Mouse (Mus musculus): Measurements from ENCODE around the gene Slc39a13.

Gene Slc39a13

GRCm38 (mm10) chr2:91090208-91090607 is 20.0 kb upstream of the Slc39a13 start:
- DNase-seq (ENCODE audit: low spot score in 2 of 2): no peak

- DNase-seq (ENCODE audit: low spot score in 2 of 2): no peak
These were observed 18.8 kb upstream of the Slc39a13 start for GRCm38 (mm10) chr2:91088987-91089386.

- DNase-seq (ENCODE audit: low spot score in 2 of 2): no peak
These were observed 17.2 kb upstream of the Slc39a13 start for GRCm38 (mm10) chr2:91087453-91087852.

GRCm38 (mm10) chr2:91086392-91087237 is 16.4 kb upstream of the Slc39a13 start:
- no peak for DNase-seq (ENCODE audit: low spot score in 2 of 2)

GRCm38 (mm10) chr2:91085494-91086391 is 15.5 kb upstream of the Slc39a13 start:
- DNase-seq (ENCODE audit: low spot score in 2 of 2): no peak

GRCm38 (mm10) chr2:91084179-91084820 is 14.1 kb upstream of the Slc39a13 start:
- DNase-seq (ENCODE audit: low spot score in 2 of 2): no peak

GRCm38 (mm10) chr2:91083366-91083940 is 13.2 kb upstream of the Slc39a13 start:
- DNase-seq (ENCODE audit: low spot score in 2 of 2): no peak

- DNase-seq (ENCODE audit: low spot score in 2 of 2): no peak
These were observed 12.6 kb upstream of the Slc39a13 start for GRCm38 (mm10) chr2:91082844-91083243.

GRCm38 (mm10) chr2:91081775-91082695 is 11.8 kb upstream of the Slc39a13 start, which contains the start of gene Spi1:
Spi1 (plus strand) TSS chr2:91082390.
- DNase-seq (ENCODE audit: low spot score in 2 of 2): no peak

GRCm38 (mm10) chr2:91080784-91081513 is 10.7 kb upstream of the Slc39a13 start:
- no peak for DNase-seq (ENCODE audit: low spot score in 2 of 2)

- no peak for DNase-seq (ENCODE audit: low spot score in 2 of 2)
These were observed 8.8 kb upstream of the Slc39a13 start for GRCm38 (mm10) chr2:91079026-91079384.

- DNase-seq (ENCODE audit: low spot score in 2 of 2): no peak
These were observed 8.3 kb upstream of the Slc39a13 start for GRCm38 (mm10) chr2:91078314-91079025.

GRCm38 (mm10) chr2:91077957-91078313 is 7.7 kb upstream of the Slc39a13 start:
- no peak for DNase-seq (ENCODE audit: low spot score in 2 of 2)

- no peak for DNase-seq (ENCODE audit: low spot score in 2 of 2)
These were observed 1.9 kb upstream of the Slc39a13 start for GRCm38 (mm10) chr2:91072092-91072491.

- no peak for DNase-seq (ENCODE audit: low spot score in 2 of 2)
These were observed 842 bp upstream of the Slc39a13 start for GRCm38 (mm10) chr2:91071059-91071458.

GRCm38 (mm10) chr2:91069306-91070000 is 764 bp downstream of the Slc39a13 start:
- no peak for DNase-seq (ENCODE audit: low spot score in 2 of 2)

- DNase-seq (ENCODE audit: low spot score in 2 of 2): no peak
These were observed 1.4 kb downstream of the Slc39a13 start for GRCm38 (mm10) chr2:91068872-91069165.

GRCm38 (mm10) chr2:91068162-91068871 is 1.9 kb downstream of the Slc39a13 start:
- no peak for DNase-seq (ENCODE audit: low spot score in 2 of 2)

Measured in urinary bladder, postnatal 4 days (tissue).